Mouse (Mus musculus) MEL (cell line): ENCODE data around the gene Krtcap2. TPM values are rescaled to one million over a fixed set of nuclear protein-coding genes. Genes with fewer than 3 reads are reported as not detected.

Experiments used
- DNase-seq: peaks from one replicate; pipeline ENCODE4 v3.0.0; 2011; ENCODE audit warnings: low read depth, low spot score
- H3K27ac ChIP-seq: 2 replicates; pipeline ENCODE4 v1.5.1; 2012; ENCODE audit warnings: low read depth, mild to moderate bottlenecking, control low read depth, low read length, moderate library complexity; ENCODE audit not compliant: control insufficient read depth
- H3K27me3 ChIP-seq, 2 experiments: fragments of 150-350 bp in 1 of 2; sonication (generic) in 1 of 2; 2 replicates each; pipeline ENCODE4 v1.6.1; 2012; ENCODE audit warnings: low read length in 2 of 2, mild to moderate bottlenecking in 2 of 2, improper control_type of control experiment in 1 of 2, moderate library complexity in 1 of 2; ENCODE audit not compliant: insufficient read depth in 2 of 2, control insufficient read depth in 1 of 2
- H3K36me3 ChIP-seq, 2 experiments: 2 replicates each; pipeline ENCODE4 v1.6.1; 2012 to 2014; ENCODE audit warnings: low read length in 2 of 2, improper control_type of control experiment in 1 of 2, inconsistent platforms in 1 of 2, mild to moderate bottlenecking in 1 of 2; ENCODE audit not compliant: insufficient read depth in 2 of 2, control insufficient read depth in 1 of 2
- H3K4me1 ChIP-seq, 2 experiments: fragments of 150-350 bp in 1 of 2; sonication (generic) in 1 of 2; 2 replicates each; pipeline ENCODE4 v1.6.1; 2012; ENCODE audit warnings: low read length in 2 of 2, improper control_type of control experiment in 1 of 2, mild to moderate bottlenecking in 1 of 2; ENCODE audit not compliant: insufficient read depth in 2 of 2, control insufficient read depth in 1 of 2
- H3K4me3 ChIP-seq, 2 experiments: fragments of 150-350 bp in 1 of 2; sonication (generic) in 1 of 2; 2 replicates each; pipeline ENCODE4 v1.5.1; 2012; ENCODE audit warnings: low read depth in 2 of 2, low read length in 2 of 2, mild to moderate bottlenecking in 2 of 2, moderate library complexity in 2 of 2, control low read depth in 1 of 2, improper control_type of control experiment in 1 of 2; ENCODE audit not compliant: control insufficient read depth in 1 of 2, insufficient read depth in 1 of 2
- H3K79me2 ChIP-seq: 2 replicates; pipeline ENCODE4 v1.6.1; 2012; ENCODE audit warnings: mild to moderate bottlenecking, low read length, moderate library complexity; ENCODE audit not compliant: control insufficient read depth, poor library complexity, insufficient read depth
- H3K9ac ChIP-seq: 2 replicates; pipeline ENCODE4 v1.6.1; 2012; ENCODE audit warnings: low read depth, mild to moderate bottlenecking, control low read depth, low read length, moderate library complexity; ENCODE audit not compliant: control insufficient read depth, poor library complexity, severe bottlenecking
- H3K9me3 ChIP-seq: fragments of 150-350 bp; sonication (generic); replicated peaks from 2 replicates; pipeline ENCODE4 v1.6.1; 2012; ENCODE audit warnings: mild to moderate bottlenecking, low read length, improper control_type of control experiment, moderate library complexity; ENCODE audit not compliant: insufficient read depth
- BHLHE40 ChIP-seq: IDR thresholded peaks from 2 replicates; pipeline ENCODE4 v1.6.1; 2012; ENCODE audit warnings: low read depth, mild to moderate bottlenecking, inconsistent platforms, low read length, improper control_type of control experiment, borderline replicate concordance
- CHD1 ChIP-seq: IDR thresholded peaks from 2 replicates; pipeline ENCODE4 v1.6.1; 2012; ENCODE audit warnings: low read depth, mild to moderate bottlenecking, inconsistent platforms, low read length, improper control_type of control experiment
- CTCF ChIP-seq, 3 experiments: IDR thresholded peaks in 2 of 3; conservative IDR thresholded peaks in 1 of 3; 2 replicates each; pipeline ENCODE4 v1.5.1; 2011 to 2012; ENCODE audit warnings: low read length in 3 of 3, low read depth in 2 of 3, mild to moderate bottlenecking in 2 of 3, improper control_type of control experiment in 1 of 3, inconsistent platforms in 1 of 3, mixed read lengths in 1 of 3, moderate library complexity in 1 of 3; ENCODE audit not compliant: control insufficient read depth in 1 of 3, insufficient read depth in 1 of 3, poor library complexity in 1 of 3, severe bottlenecking in 1 of 3
- E2F4 ChIP-seq: IDR thresholded peaks from 2 replicates; pipeline ENCODE4 v1.6.1; 2011; ENCODE audit warnings: low read depth, low read length, improper control_type of control experiment, borderline replicate concordance
- ELF1 ChIP-seq: IDR thresholded peaks from 2 replicates; pipeline ENCODE4 v1.6.1; 2014; ENCODE audit warnings: low read depth, mild to moderate bottlenecking, inconsistent platforms, low read length, improper control_type of control experiment, moderate library complexity
- EP300 ChIP-seq, 2 experiments: IDR thresholded peaks; 2 replicates each; pipeline ENCODE4 v1.6.1; 2011; ENCODE audit warnings: improper control_type of control experiment in 2 of 2, low read length in 2 of 2, low read depth in 1 of 2, mild to moderate bottlenecking in 1 of 2
- ETS1 ChIP-seq: IDR thresholded peaks from 2 replicates; pipeline ENCODE4 v1.6.1; 2012; ENCODE audit warnings: low read depth, mild to moderate bottlenecking, inconsistent platforms, low read length, improper control_type of control experiment, moderate library complexity
- GABPA ChIP-seq: IDR thresholded peaks from 2 replicates; pipeline ENCODE4 v1.6.1; 2012; ENCODE audit warnings: low read depth, mild to moderate bottlenecking, inconsistent platforms, low read length, improper control_type of control experiment, moderate library complexity
- GATA1 ChIP-seq: IDR thresholded peaks from 2 replicates; pipeline ENCODE4 v1.6.1; 2011; ENCODE audit warnings: low read depth, low read length, improper control_type of control experiment
- HCFC1 ChIP-seq: IDR thresholded peaks from 2 replicates; pipeline ENCODE4 v1.6.1; 2012; ENCODE audit warnings: low read depth, mild to moderate bottlenecking, inconsistent platforms, low read length, improper control_type of control experiment, moderate library complexity
- JUND ChIP-seq: IDR thresholded peaks from 2 replicates; pipeline ENCODE4 v1.6.1; 2011; ENCODE audit warnings: low read depth, mild to moderate bottlenecking, improper control_type of control experiment, low read length
- KAT2A ChIP-seq: conservative IDR thresholded peaks from 2 replicates; pipeline ENCODE4 v1.6.1; 2012; ENCODE audit warnings: low read depth, low read length, improper control_type of control experiment, inconsistent platforms
- MAFK ChIP-seq: IDR thresholded peaks from 2 replicates; pipeline ENCODE4 v1.6.1; 2011; ENCODE audit warnings: low read depth, mild to moderate bottlenecking, low read length, improper control_type of control experiment, borderline replicate concordance
- MAX ChIP-seq: IDR thresholded peaks from 2 replicates; pipeline ENCODE4 v1.6.1; 2011; ENCODE audit warnings: low read length, improper control_type of control experiment
- MXI1 ChIP-seq: IDR thresholded peaks from 2 replicates; pipeline ENCODE4 v1.6.1; 2011; ENCODE audit warnings: mild to moderate bottlenecking, low read depth, low read length, improper control_type of control experiment
- MYB ChIP-seq: IDR thresholded peaks from 2 replicates; pipeline ENCODE4 v1.6.1; 2011; ENCODE audit warnings: mild to moderate bottlenecking, low read depth, low read length, improper control_type of control experiment
- MYC ChIP-seq: IDR thresholded peaks from 2 replicates; pipeline ENCODE4 v1.6.1; 2011; ENCODE audit warnings: low read depth, mild to moderate bottlenecking, low read length, improper control_type of control experiment, moderate library complexity
- NELFE ChIP-seq: IDR thresholded peaks from 2 replicates; pipeline ENCODE4 v1.6.1; 2011; ENCODE audit warnings: low read depth, low read length, improper control_type of control experiment
- POLR2A ChIP-seq, 2 experiments: IDR thresholded peaks; 2 replicates each; pipeline ENCODE4 v1.6.1; 2011 to 2012; ENCODE audit warnings: low read length in 2 of 2, mild to moderate bottlenecking in 2 of 2, control low read depth in 1 of 2, improper control_type of control experiment in 1 of 2, low read depth in 1 of 2, moderate library complexity in 1 of 2; ENCODE audit not compliant: control insufficient read depth in 1 of 2, insufficient read depth in 1 of 2, poor library complexity in 1 of 2
- POLR2AphosphoS2 ChIP-seq: IDR thresholded peaks from 2 replicates; pipeline ENCODE4 v1.6.1; 2011; ENCODE audit warnings: low read length, improper control_type of control experiment
- POLR2AphosphoS5 ChIP-seq: IDR thresholded peaks from 2 replicates; pipeline ENCODE4 v1.6.1; 2012; ENCODE audit warnings: low read depth, borderline replicate concordance, mild to moderate bottlenecking, inconsistent platforms, low read length, moderate library complexity, mixed read lengths
- RAD21 ChIP-seq: IDR thresholded peaks from 2 replicates; pipeline ENCODE4 v1.6.1; 2011; ENCODE audit warnings: mild to moderate bottlenecking, low read depth, low read length, improper control_type of control experiment
- RCOR1 ChIP-seq: IDR thresholded peaks from 2 replicates; pipeline ENCODE4 v1.6.1; 2012; ENCODE audit warnings: low read depth, mild to moderate bottlenecking, inconsistent platforms, low read length, improper control_type of control experiment
- SIN3A ChIP-seq: IDR thresholded peaks from 2 replicates; pipeline ENCODE4 v1.6.1; 2012; ENCODE audit warnings: low read length, improper control_type of control experiment, inconsistent platforms
- SMC3 ChIP-seq: IDR thresholded peaks from 2 replicates; pipeline ENCODE4 v1.6.1; 2011; ENCODE audit warnings: low read depth, low read length, improper control_type of control experiment
- TAL1 ChIP-seq: IDR thresholded peaks from 2 replicates; pipeline ENCODE4 v1.6.1; 2012; ENCODE audit warnings: mild to moderate bottlenecking, inconsistent platforms, low read length, moderate library complexity, mixed read lengths
- TBP ChIP-seq: IDR thresholded peaks from 2 replicates; pipeline ENCODE4 v1.8.0; 2011; ENCODE audit warnings: low read depth, low read length, improper control_type of control experiment
- USF1 ChIP-seq: IDR thresholded peaks from 2 replicates; pipeline ENCODE4 v1.6.1; 2014; ENCODE audit warnings: low read depth, mild to moderate bottlenecking, inconsistent platforms, low read length, improper control_type of control experiment, moderate library complexity
- USF2 ChIP-seq, 2 experiments: IDR thresholded peaks; 2 replicates each; pipeline ENCODE4 v1.6.1; 2011 to 2012; ENCODE audit warnings: improper control_type of control experiment in 2 of 2, low read length in 2 of 2, borderline replicate concordance in 1 of 2, inconsistent platforms in 1 of 2, low read depth in 1 of 2, mild to moderate bottlenecking in 1 of 2; ENCODE audit not compliant: insufficient read depth in 1 of 2
- ZKSCAN1 ChIP-seq: IDR thresholded peaks from 2 replicates; pipeline ENCODE4 v1.6.1; 2012; ENCODE audit warnings: low read depth, mild to moderate bottlenecking, inconsistent platforms, low read length, improper control_type of control experiment, moderate library complexity
- ZMIZ1 ChIP-seq: IDR thresholded peaks from 2 replicates; pipeline ENCODE4 v1.6.1; 2012; ENCODE audit warnings: low read depth, mild to moderate bottlenecking, inconsistent platforms, low read length, improper control_type of control experiment, moderate library complexity
- polyA plus RNA-seq, 2 experiments: library from polyadenylated mRNA; stranded (reverse) in 1 of 2; unstranded in 1 of 2; fragments of >175 nt in 1 of 2; fragments of >200 nt in 1 of 2; gene quantifications; 2 replicates each; pipeline versions ENCODE4 v1.2.1 to v1.2.4; 2012; ENCODE audit warnings: low replicate concordance in 2 of 2, low read depth in 1 of 2; ENCODE audit not compliant: insufficient read length in 2 of 2, insufficient read depth in 1 of 2, missing spikeins in 1 of 2
- total RNA-seq: library from RNA; depleted of rRNA; stranded (reverse); fragments of 300-350 nt; gene quantifications from 2 replicates; pipeline ENCODE4 v1.2.3, GENCODE M21; 2012

The Krtcap2 gene
- total and polyA plus RNA-seq, 3 experiments, result 171 to 497 TPM; not detected in 1

DNA sequence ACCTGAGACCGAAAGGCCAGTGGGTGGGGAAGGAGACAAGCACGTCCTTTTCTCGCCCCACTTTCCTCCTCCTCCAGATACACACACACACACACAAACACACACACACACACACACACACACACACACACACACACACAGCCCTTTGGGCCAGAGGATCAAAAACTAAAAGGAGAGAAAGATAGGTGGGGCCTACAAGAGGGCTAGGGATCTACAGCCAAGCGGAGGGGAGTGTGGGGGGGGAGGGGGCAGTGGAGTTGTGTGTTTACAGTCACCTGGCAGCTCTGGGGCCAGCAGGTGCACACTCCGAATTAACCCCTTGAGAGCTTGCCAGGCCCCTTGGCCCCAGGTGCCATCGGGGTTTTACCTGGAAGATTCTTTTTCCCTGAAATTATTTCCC lies 13.2 kb upstream of the Krtcap2 start:
- Histone ChIP-seq H3K9ac (no peak overlapping the region), H3K4me3 (no peak overlapping the region), H3K79me2 (no peaks in the 10 kb centered on the region), H3K27me3 (no peaks in the 10 kb centered on the region), H3K9me3 (no peaks in the 10 kb centered on the region), H3K27ac (no peak overlapping the region), H3K36me3 (peaks cover 0 to 14% of the 10 kb centered on the region in 2 experiments; a peak in 2 of 4 replicates), H3K4me1 (peaks cover 7 to 20% of the 10 kb centered on the region in 2 experiments)
- no peak for TF ChIP-seq POLR2AphosphoS5
- TF ChIP-seq USF2 (IDR thresholded peaks at IDR 0.05; ENCODE audit: borderline replicate concordance in 1 of 2, insufficient read depth in 1 of 2, low read depth in 1 of 2, low read length in 2 of 2), result no peak
- TF ChIP-seq MXI1, result no peak
- no peak for TF ChIP-seq RAD21
- no peak for TF ChIP-seq JUND
- no peak for TF ChIP-seq RCOR1
- no peak for TF ChIP-seq MAFK
- no peak for TF ChIP-seq NELFE
- no peak for TF ChIP-seq SIN3A
- no peak for TF ChIP-seq USF1
- no peak for TF ChIP-seq ELF1
- no peak for TF ChIP-seq CHD1
- TF ChIP-seq HCFC1, result no peak
- no peak for TF ChIP-seq SMC3
- no peak for TF ChIP-seq ZKSCAN1
- TF ChIP-seq POLR2AphosphoS2, result no peak
- no peak for TF ChIP-seq ZMIZ1
- TF ChIP-seq MYC, result no peak
- no peak for TF ChIP-seq MAX
- TF ChIP-seq GABPA, result no peak
- no peak for DNase-seq

DNA sequence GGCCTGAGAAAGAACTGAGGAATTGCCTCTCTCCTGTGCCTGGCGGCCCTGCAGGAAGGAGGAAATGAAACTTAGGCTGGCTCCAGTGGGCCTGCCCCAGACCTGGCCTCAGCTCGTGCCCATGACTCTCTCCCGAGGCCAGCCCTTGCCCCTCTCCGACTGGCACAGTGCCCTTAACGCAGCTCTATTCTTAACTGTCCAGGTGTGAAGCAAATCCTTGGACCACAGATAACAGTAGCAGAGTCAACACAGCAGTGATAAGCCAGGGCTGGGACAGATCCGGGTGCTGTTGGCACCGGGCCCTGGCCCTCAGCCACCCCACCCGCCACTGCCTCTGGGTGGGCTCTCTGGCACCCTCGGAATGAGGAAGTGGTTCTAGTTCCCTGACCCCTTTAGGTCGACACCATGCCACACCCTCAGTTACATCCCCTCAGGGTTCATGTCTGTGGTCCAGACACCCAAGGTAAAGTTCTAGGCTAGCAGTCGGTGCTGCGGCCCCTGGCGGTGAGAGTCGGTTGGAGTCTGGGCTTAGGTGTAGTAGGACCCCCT lies 12.1 kb upstream of the Krtcap2 start:
- Histone ChIP-seq H3K36me3 (peaks cover 0 to 13% of the 10 kb centered on the region in 2 experiments; a peak in 2 of 4 replicates), H3K9me3 (no peaks in the 10 kb centered on the region), H3K79me2 (no peaks in the 10 kb centered on the region), H3K27ac (no peak overlapping the region), H3K4me1 (peaks cover 5 to 18% of the 10 kb centered on the region in 2 experiments), H3K4me3 (no peak overlapping the region), H3K27me3 (no peaks in the 10 kb centered on the region), H3K9ac (no peak overlapping the region)
- DNase-seq, result peak; percentile 76
- TF ChIP-seq MAX (no peak), GATA1 (peak; percentile 91), BHLHE40 (peak; percentile 52; the same call in 1 of the 2 replicates), GABPA (no peak), ELF1 (peak; percentile 48; the same call in 1 of the 2 replicates), ETS1 (peak; percentile 94), CTCF (IDR thresholded peaks at IDR 0.05 in 2 of 3, conservative IDR thresholded peaks at IDR 0.05 in 1 of 3; ENCODE audit: control insufficient read depth in 1 of 3, insufficient read depth in 1 of 3, low read depth in 2 of 3, low read length in 3 of 3, poor library complexity in 1 of 3, severe bottlenecking in 1 of 3) (peak; percentile 45 to 63 (median 45); a peak in 5 of 6 replicates), E2F4 (no peak), MYB (peak; percentile 58), TBP (no peak), POLR2A (IDR thresholded peaks at IDR 0.05; ENCODE audit: control insufficient read depth in 1 of 2, insufficient read depth in 1 of 2, low read depth in 1 of 2, low read length in 2 of 2, poor library complexity in 1 of 2) (no peak), TAL1 (peak; percentile 63), JUND (no peak), EP300 (IDR thresholded peaks at IDR 0.05; ENCODE audit: low read depth in 1 of 2, low read length in 2 of 2) (peak; percentile 92), KAT2A (no peak), MXI1 (no peak), RAD21 (no peak), MYC (no peak), MAFK (peak; percentile 70; the same call in 1 of the 2 replicates), ZKSCAN1 (no peak), USF1 (no peak), HCFC1 (0 out of 2 replicates have a peak, but pooled peaks have one; percentile 18), POLR2AphosphoS2 (peak; percentile 74)
